Mouse (Mus musculus) heart, embryonic 10.5 days (tissue): ENCODE data around the gene Fgfrl1. TPM values are rescaled to one million over a fixed set of nuclear protein-coding genes. Genes with fewer than 3 reads are reported as not detected.

Source experiments
- DNase-seq: peaks from one replicate; pipeline ENCODE4 v3.0.0-alpha.2; 2017; ENCODE audit warnings: low spot score
- H3K27ac ChIP-seq: fragments of 300-500 bp; sonication (generic); 2 replicates; pipeline ENCODE4 v1.5.1; 2016; ENCODE audit warnings: mild to moderate bottlenecking
- H3K27me3 ChIP-seq: fragments of 300-500 bp; sonication (generic); 2 replicates; pipeline ENCODE4 v1.6.1; 2016; ENCODE audit warnings: mild to moderate bottlenecking; ENCODE audit not compliant: poor library complexity, insufficient read depth, severe bottlenecking
- H3K36me3 ChIP-seq: fragments of 300-500 bp; sonication (generic); 2 replicates; pipeline ENCODE4 v1.6.1; 2016; ENCODE audit warnings: mild to moderate bottlenecking, moderate library complexity
- H3K4me1 ChIP-seq: fragments of 300-500 bp; sonication (generic); 2 replicates; pipeline ENCODE4 v1.6.1; 2016; ENCODE audit warnings: mild to moderate bottlenecking
- H3K4me3 ChIP-seq: fragments of 300-500 bp; sonication (generic); 2 replicates; pipeline ENCODE4 v1.5.1; 2016; ENCODE audit warnings: mild to moderate bottlenecking, moderate library complexity
- H3K9me3 ChIP-seq: fragments of 300-500 bp; sonication (generic); 2 replicates; pipeline ENCODE4 v1.6.1; 2016; ENCODE audit warnings: mild to moderate bottlenecking, moderate library complexity
- WGBS: fragments of 180-500 bp; shearing (Covaris S2); methylation state at CpG from one replicate; pipeline ENCODE4 v1.1.7; 2016; 5-methylcytosine and 5-hydroxymethylcytosine counted together
- polyA plus RNA-seq: library from polyadenylated mRNA; unstranded; fragments of >200 nt; fragmentation: Nextera tagmentation; extraction: Ambion mirVana; gene quantifications from 2 replicates; pipeline ENCODE4 v1.2.1, GENCODE M21; 2016

The Fgfrl1 gene
- polyA plus RNA-seq, 1 experiment from 2014 or later = 31.3 TPM

GRCm38 (mm10) chr5:108655381-108655780 lies 36.8 kb upstream of the Fgfrl1 start:
- H3K4me1 ChIP-seq = peaks cover 8% of the 10 kb centered on the region
- no peaks in the 10 kb centered on the region for H3K9me3 ChIP-seq
- peak; percentile 36 for DNase-seq
- H3K36me3 ChIP-seq = peaks cover 65% of the 10 kb centered on the region
- 93% methylated on average over 9 of the region's 9 CpGs for WGBS
- no peaks in the 10 kb centered on the region for H3K27me3 ChIP-seq
- H3K27ac ChIP-seq = no peak overlapping the region
- H3K4me3 ChIP-seq = no peak overlapping the region

- Histone ChIP-seq H3K36me3 (peaks cover 62% of the 10 kb centered on the region), H3K4me3 (no peak overlapping the region), H3K27me3 (no peaks in the 10 kb centered on the region), H3K4me1 (peaks cover 8% of the 10 kb centered on the region), H3K9me3 (no peaks in the 10 kb centered on the region), H3K27ac (no peak overlapping the region)
- 89% methylated on average over 15 of the region's 15 CpGs for WGBS
- peak; percentile 66 for DNase-seq
These were observed 36.1 kb upstream of the Fgfrl1 start for GRCm38 (mm10) chr5:108655891-108656650.

- H3K36me3 ChIP-seq = peaks cover 55% of the 10 kb centered on the region
- no peaks in the 10 kb centered on the region for H3K9me3 ChIP-seq
- H3K27me3 ChIP-seq = no peaks in the 10 kb centered on the region
- 79% methylated on average over 5 of the region's 5 CpGs for WGBS
- peak; percentile 52 for DNase-seq
- no peak overlapping the region for H3K4me3 ChIP-seq
- H3K27ac ChIP-seq = no peak overlapping the region
- peaks cover 8% of the 10 kb centered on the region for H3K4me1 ChIP-seq
These were observed 34.8 kb upstream of the Fgfrl1 start for GRCm38 (mm10) chr5:108657406-108657805.

GRCm38 (mm10) chr5:108658611-108659010 lies 33.6 kb upstream of the Fgfrl1 start:
- H3K4me1 ChIP-seq = peaks cover 8% of the 10 kb centered on the region
- no peaks in the 10 kb centered on the region for H3K9me3 ChIP-seq
- WGBS = 83% methylated on average over 1 of the region's 1 CpGs
- no peak overlapping the region for H3K27ac ChIP-seq
- peaks cover 43% of the 10 kb centered on the region for H3K36me3 ChIP-seq
- H3K27me3 ChIP-seq = no peaks in the 10 kb centered on the region; the same call in 1 of the 2 replicates
- no peak overlapping the region for H3K4me3 ChIP-seq
- DNase-seq = peak; percentile 61

GRCm38 (mm10) chr5:108659698-108660631 lies 32.2 kb upstream of the Fgfrl1 start, which contains the start of gene Idua:
Gene Idua (plus strand): TSS chr5:108660331.
- peaks cover 7% of the 10 kb centered on the region; the same call in 1 of the 2 replicates for H3K27me3 ChIP-seq
- peaks cover 8% of the 10 kb centered on the region for H3K4me1 ChIP-seq
- H3K9me3 ChIP-seq = no peaks in the 10 kb centered on the region
- H3K36me3 ChIP-seq = peaks cover 30% of the 10 kb centered on the region
- WGBS = 11% methylated on average over 24 of the region's 24 CpGs
- DNase-seq = no peak
- peak within 1 kb of the TSS; percentile 92 for H3K4me3 ChIP-seq
- H3K27ac ChIP-seq = peak within 1 kb of the TSS; percentile 88

GRCm38 (mm10) chr5:108660632-108661268 lies 31.4 kb upstream of the Fgfrl1 start:
- 14% methylated on average over 36 of the region's 36 CpGs for WGBS
- H3K4me3 ChIP-seq = peak overlapping the region; percentile 92
- DNase-seq = peak; percentile 96
- H3K4me1 ChIP-seq = peaks cover 8% of the 10 kb centered on the region
- H3K27me3 ChIP-seq = peaks cover 9% of the 10 kb centered on the region; the same call in 1 of the 2 replicates
- H3K9me3 ChIP-seq = no peaks in the 10 kb centered on the region
- H3K27ac ChIP-seq = peak overlapping the region; percentile 88
- peaks cover 22% of the 10 kb centered on the region for H3K36me3 ChIP-seq

- Histone ChIP-seq H3K4me1 (peaks cover 8% of the 10 kb centered on the region), H3K4me3 (no peak overlapping the region), H3K9me3 (no peaks in the 10 kb centered on the region), H3K36me3 (peaks cover 3% of the 10 kb centered on the region; the same call in 1 of the 2 replicates), H3K27ac (no peak overlapping the region), H3K27me3 (peaks cover 9% of the 10 kb centered on the region; the same call in 1 of the 2 replicates)
- WGBS = 78% methylated on average over 4 of the region's 4 CpGs
- DNase-seq = no peak
These were observed 29.4 kb upstream of the Fgfrl1 start for GRCm38 (mm10) chr5:108662772-108663171.

GRCm38 (mm10) chr5:108665066-108665465 lies 27.1 kb upstream of the Fgfrl1 start:
- H3K9me3 ChIP-seq = no peaks in the 10 kb centered on the region
- 38% methylated on average over 3 of the region's 3 CpGs for WGBS
- H3K27ac ChIP-seq = no peak overlapping the region
- no peak overlapping the region for H3K4me3 ChIP-seq
- no peak for DNase-seq
- peaks cover 10% of the 10 kb centered on the region for H3K4me1 ChIP-seq
- peaks cover 9% of the 10 kb centered on the region; the same call in 1 of the 2 replicates for H3K27me3 ChIP-seq
- no peaks in the 10 kb centered on the region for H3K36me3 ChIP-seq

GRCm38 (mm10) chr5:108667370-108667769 lies 24.8 kb upstream of the Fgfrl1 start:
- no peak for DNase-seq
- no peak overlapping the region for H3K4me3 ChIP-seq
- peaks cover 16% of the 10 kb centered on the region for H3K36me3 ChIP-seq
- WGBS = 78% methylated on average over 2 of the region's 2 CpGs
- no peak overlapping the region for H3K27ac ChIP-seq
- peaks cover 19% of the 10 kb centered on the region for H3K4me1 ChIP-seq
- peaks cover 9% of the 10 kb centered on the region; the same call in 1 of the 2 replicates for H3K27me3 ChIP-seq
- H3K9me3 ChIP-seq = no peaks in the 10 kb centered on the region

- DNase-seq = no peak
- Histone ChIP-seq H3K27ac (peak overlapping the region; percentile 95), H3K27me3 (0 out of 2 replicates have a peak, but pooled peaks cover 9% of the 10 kb centered on the region), H3K9me3 (no peaks in the 10 kb centered on the region), H3K36me3 (peaks cover 26% of the 10 kb centered on the region), H3K4me1 (peaks cover 19% of the 10 kb centered on the region), H3K4me3 (peak overlapping the region; percentile 67)
- 17% methylated on average over 3 of the region's 3 CpGs for WGBS
These were observed 23.7 kb upstream of the Fgfrl1 start for GRCm38 (mm10) chr5:108668387-108668932.

- Histone ChIP-seq H3K36me3 (peaks cover 28% of the 10 kb centered on the region), H3K27me3 (0 out of 2 replicates have a peak, but pooled peaks cover 9% of the 10 kb centered on the region), H3K4me1 (peaks cover 19% of the 10 kb centered on the region), H3K4me3 (peak within 1 kb of the TSS; percentile 67), H3K27ac (peak within 1 kb of the TSS; percentile 95), H3K9me3 (no peaks in the 10 kb centered on the region)
- DNase-seq = peak; percentile 94
- 7% methylated on average over 43 of the region's 43 CpGs for WGBS
These were observed 22.9 kb upstream of the Fgfrl1 start, which contains the start of gene Dgkq for GRCm38 (mm10) chr5:108668977-108669936. Gene Dgkq (minus strand): TSS chr5:108669672.
